Mouse (Mus musculus): ENCODE measurements around the gene Gm8257. TPM values are rescaled to one million over a fixed set of nuclear protein-coding genes. Genes with fewer than 3 reads are reported as not detected.
"Not testable (repeated sequence)": the region's sequence is repeated elsewhere in the genome, so short reads cannot be mapped to it uniquely, and the experiment has no call there.

The Gm8257 gene
- not detected in 2 replicates for polyA plus RNA-seq (2011; ENCODE audit: insufficient read length, low read depth, missing spikeins)

DNA sequence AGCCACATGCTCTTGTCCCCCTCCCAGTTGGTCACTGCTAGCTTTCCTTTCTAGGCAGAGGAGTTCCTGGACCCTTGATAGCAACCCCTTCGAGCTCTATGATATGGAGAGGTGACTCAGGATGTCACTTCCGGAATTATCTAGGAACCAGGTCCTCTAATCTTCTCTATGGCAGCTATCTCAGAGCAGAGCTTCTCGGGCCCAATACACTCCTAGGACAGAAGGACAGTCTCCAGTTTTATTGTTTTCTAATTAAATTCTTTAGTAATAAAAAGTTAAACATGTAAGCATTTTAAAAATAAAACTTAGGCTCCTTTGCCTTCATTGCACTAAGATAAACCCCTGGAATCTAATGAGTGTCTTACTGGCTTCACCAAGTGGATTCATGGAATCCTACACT, at the start of gene Gm8257:
Gene Gm8257 (minus strand): TSS at position 101 of the 400 bp plus-strand sequence.
- H3K4me3 ChIP-seq (ENCODE audit: insufficient read depth, low read length); H3K4me1 ChIP-seq (ENCODE audit: control insufficient read depth, insufficient read depth, low read length); H3K27ac ChIP-seq (ENCODE audit: insufficient read depth, low read length): not testable (repeated sequence)

DNA sequence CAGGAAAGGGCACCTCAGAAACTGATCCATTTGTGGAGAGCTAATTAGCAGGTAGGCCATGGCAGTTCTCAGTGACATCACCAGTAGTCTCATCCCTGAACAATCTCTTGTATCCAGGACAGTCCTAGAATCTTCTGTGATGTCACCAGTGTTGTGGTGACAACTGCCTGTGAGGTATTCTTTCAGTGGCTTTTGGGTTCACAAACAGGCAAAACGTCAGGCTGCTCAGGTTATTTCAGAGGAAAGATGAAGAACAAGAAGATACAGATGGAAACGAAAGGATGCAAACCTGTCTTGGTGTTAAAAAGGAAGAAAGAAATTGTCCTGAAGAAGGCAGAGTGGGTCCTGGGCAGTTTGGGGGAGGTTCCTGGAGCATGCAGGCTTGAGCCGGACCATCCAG, 44.0 kb upstream of the Gm8257 start, which contains the start of gene Gm8267:
Gene Gm8267 (minus strand): TSS at position 101 of the 400 bp plus-strand sequence.
- no peak within 1 kb of the TSS for H3K27ac ChIP-seq (ENCODE audit: insufficient read depth, low read length)
- TF ChIP-seq POLR2A (IDR thresholded peaks at IDR 0.05; ENCODE audit: low read depth, low read length) (no peak), CTCF (IDR thresholded peaks at IDR 0.05; ENCODE audit: borderline replicate concordance, insufficient read depth, low read length) (no peak)

DNA sequence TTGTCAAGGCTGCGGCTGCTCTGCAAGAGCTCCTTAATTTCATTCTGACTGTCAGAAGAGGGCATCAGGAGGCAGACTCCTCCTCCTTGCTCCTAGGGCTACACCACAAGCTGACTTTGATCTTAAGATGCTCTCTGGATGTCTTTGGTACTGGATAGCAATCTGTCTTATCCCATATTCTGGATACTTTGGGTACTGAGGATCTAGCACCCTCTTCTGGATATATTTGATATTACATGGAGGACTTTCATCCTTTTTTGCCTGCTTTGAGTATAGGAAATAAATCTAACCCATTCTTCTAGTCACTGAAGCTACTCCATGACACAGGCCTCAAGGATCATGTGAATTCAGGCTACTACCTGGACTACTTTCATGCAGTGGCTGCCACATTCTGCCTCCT, 36.5 kb upstream of the Gm8257 start:
- not testable (repeated sequence) for H3K4me1 ChIP-seq (ENCODE audit: control insufficient read depth, insufficient read depth, low read length); H3K4me3 ChIP-seq (ENCODE audit: insufficient read depth, low read length); H3K27ac ChIP-seq (ENCODE audit: insufficient read depth, low read length)

More for the DNA sequence above, 44.0 kb upstream of the Gm8257 start, which contains the start of gene Gm8267:
- no peaks in the 10 kb centered on the region for H3K4me1 ChIP-seq (ENCODE audit: control insufficient read depth, insufficient read depth, low read length)
- no peak within 1 kb of the TSS for H3K4me3 ChIP-seq (ENCODE audit: insufficient read depth, low read length)

DNA sequence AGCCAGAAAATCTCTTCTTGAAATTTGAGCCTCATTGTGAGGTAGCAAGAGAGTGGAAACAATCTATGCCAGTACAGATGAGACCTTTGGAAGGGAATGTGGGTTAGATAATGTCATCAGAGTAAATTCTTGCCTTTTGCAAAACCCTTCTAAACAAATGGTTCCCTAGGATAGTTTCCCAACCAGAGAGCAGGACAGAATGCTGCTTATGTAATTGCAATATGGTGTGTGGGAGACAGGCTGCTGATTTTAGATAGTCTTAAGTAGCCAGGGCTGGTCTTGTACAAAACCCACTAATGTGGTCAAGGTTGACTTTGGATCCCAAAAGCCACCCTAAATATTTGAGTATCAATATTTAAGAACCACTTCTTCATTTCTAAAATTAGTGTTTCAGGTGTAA, 24.5 kb upstream of the Gm8257 start:
- H3K4me3 ChIP-seq (ENCODE audit: insufficient read depth, low read length); H3K4me1 ChIP-seq (ENCODE audit: control insufficient read depth, insufficient read depth, low read length); H3K27ac ChIP-seq (ENCODE audit: insufficient read depth, low read length): not testable (repeated sequence)

DNA sequence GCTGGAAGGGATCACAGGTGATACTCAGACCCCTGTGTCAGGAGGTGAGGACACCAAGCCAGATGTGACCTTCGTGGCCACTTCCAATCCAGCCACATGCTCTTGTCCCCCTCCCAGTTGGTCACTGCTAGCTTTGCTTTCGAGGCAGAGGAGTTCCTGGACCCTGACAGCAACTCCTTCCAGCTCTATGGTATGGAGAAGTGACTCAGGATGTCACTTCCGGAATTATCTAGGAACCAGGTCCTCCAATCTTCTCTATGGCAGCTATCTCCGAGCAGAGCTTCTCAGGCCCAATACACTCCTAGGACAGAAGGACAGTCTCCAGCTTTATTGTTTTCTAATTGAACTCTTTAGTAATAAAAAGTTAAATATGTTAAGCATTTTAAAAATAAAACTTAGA, 78.5 kb downstream of the Gm8257 start, which contains the start of gene Gm5624:
Gene Gm5624 (minus strand): TSS at position 202 of the 400 bp plus-strand sequence.
- H3K4me3 ChIP-seq (ENCODE audit: insufficient read depth, low read length); H3K4me1 ChIP-seq (ENCODE audit: control insufficient read depth, insufficient read depth, low read length); H3K27ac ChIP-seq (ENCODE audit: insufficient read depth, low read length): not testable (repeated sequence)

Other genes with a start within 250 kb of the Gm8257 start
- not detected in 2 replicates for gene BC061237, start 214.0 kb downstream of the Gm8257 start, polyA plus RNA-seq (2011; ENCODE audit: insufficient read length, low read depth, missing spikeins)
- gene Gm17093, start 188.2 kb downstream of the Gm8257 start, polyA plus RNA-seq (2011; ENCODE audit: insufficient read length, low read depth, missing spikeins): not detected in 2 replicates
- gene Gm8247, start 123.3 kb downstream of the Gm8257 start, polyA plus RNA-seq (2011; ENCODE audit: insufficient read length, low read depth, missing spikeins): not detected in 2 replicates
- gene Gm5624, start 78.5 kb downstream of the Gm8257 start, polyA plus RNA-seq (2011; ENCODE audit: insufficient read length, low read depth, missing spikeins): not detected in 2 replicates
- not detected in 2 replicates for gene Gm8267, start 43.9 kb upstream of the Gm8257 start, polyA plus RNA-seq (2011; ENCODE audit: insufficient read length, low read depth, missing spikeins)
- not detected in 2 replicates for gene Ptgdr, start 152.9 kb upstream of the Gm8257 start, polyA plus RNA-seq (2011; ENCODE audit: insufficient read length, low read depth, missing spikeins)